Mouse (Mus musculus) CD4-positive naive resting alpha-beta T cell, adult 76 days (primary cell): ENCODE data around the gene Serpinb1a. TPM values are rescaled to one million over a fixed set of nuclear protein-coding genes. Genes with fewer than 3 reads are reported as not detected.

Experiments
- total RNA-seq: library from RNA; stranded (reverse); gene quantifications from one replicate; pipeline ENCODE4 v1.2.4, GENCODE M21; 2023

Gene Serpinb1a
- 14.0 TPM for total RNA-seq

DNA sequence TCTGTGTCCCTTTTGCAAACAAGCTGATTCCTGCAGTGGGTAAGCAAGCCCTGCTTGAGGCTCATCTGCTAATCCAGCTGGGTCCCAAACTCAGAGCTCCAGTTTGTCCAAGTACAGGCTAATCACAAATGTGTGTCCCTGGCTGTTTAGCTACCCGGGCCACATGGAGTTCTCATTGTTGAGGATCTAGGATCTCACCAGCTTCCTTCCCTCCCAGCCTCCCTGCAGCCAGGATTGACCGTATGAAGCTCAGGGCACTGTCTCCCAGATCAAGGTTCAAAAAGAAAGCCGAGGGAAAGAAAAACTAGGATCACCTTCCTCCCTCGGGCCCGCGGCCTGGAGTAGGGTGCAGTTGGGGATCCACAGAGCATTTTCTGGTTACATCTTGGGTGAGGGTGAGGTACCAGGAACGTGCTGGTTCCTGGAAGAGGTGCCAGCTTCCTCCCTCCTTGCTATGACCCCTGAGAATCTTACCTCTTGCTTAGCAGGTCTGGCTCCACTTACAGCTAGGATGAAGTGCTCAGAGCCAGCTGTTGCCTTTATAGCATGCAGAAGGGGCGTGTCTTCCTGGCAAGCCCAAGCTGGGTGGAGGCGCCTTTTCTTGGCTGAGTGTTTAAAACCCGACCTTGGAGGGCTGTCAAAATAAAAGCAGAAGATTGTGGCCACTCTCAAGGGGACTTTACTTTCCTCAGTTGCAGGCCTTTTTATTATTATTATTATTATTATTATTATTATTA lies at the start of gene Serpinb1a:
TSS of gene Serpinb1a (minus strand) at position 518 of the 737 bp plus-strand sequence.

DNA sequence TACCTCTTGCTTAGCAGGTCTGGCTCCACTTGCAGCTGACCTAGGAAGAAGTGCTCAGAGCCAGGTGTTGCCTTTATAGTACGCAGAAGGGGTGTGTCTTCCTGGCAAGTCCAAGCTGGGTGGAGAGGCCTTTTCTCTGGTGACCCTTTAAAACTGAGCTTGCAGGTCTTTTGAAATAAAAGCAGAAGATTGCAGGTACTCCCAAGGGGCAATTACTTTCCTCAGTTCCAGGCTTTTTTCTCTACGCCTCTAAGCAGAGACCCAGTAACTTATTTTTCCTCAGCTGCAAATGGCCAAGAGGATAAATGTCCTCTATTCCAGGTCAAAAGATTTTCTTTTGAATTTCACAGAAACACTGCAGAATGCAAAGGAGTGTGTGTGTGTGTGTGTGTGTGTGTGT lies 47.1 kb upstream of the Serpinb1a start, which contains the start of gene Serpinb1c:
TSS of gene Serpinb1c (minus strand) at position 101 of the 400 bp plus-strand sequence.

DNA sequence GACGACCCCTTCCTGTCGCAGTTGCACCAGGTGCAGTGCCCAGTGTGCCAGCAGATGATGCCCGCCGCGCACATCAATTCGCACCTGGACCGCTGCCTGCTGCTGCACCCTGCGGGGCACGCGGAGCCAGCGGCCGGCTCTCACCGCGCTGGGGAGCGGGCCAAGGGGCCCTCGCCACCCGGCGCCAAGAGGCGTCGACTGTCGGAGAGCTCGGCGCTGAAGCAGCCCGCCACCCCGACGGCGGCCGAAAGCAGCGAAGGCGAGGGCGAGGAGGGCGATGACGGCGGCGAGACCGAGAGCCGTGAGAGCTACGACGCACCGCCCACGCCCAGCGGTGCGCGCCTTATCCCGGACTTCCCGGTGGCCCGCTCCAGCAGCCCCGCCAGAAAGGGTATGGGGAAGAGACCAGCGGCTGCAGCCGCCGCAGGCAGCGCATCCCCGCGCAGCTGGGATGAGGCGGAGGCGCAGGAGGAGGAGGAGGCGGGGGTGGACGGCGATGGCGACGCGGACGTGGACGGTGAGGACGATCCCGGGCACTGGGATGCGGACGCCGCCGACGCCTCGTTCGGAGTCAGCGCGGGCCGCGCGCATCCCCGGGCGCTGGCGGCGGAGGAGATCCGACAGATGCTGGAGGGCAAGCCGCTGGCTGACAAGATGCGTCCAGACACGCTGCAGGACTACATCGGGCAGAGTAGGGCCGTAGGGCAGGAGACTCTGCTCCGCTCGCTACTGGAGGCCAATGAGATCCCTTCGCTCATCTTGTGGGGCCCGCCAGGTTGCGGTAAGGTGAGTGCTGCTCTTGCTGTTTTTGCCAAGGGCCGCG lies 48.5 kb downstream of the Serpinb1a start, which contains the start of gene D930007J09Rik:
TSS of gene D930007J09Rik (minus strand) at position 591 of the 823 bp plus-strand sequence.

DNA sequence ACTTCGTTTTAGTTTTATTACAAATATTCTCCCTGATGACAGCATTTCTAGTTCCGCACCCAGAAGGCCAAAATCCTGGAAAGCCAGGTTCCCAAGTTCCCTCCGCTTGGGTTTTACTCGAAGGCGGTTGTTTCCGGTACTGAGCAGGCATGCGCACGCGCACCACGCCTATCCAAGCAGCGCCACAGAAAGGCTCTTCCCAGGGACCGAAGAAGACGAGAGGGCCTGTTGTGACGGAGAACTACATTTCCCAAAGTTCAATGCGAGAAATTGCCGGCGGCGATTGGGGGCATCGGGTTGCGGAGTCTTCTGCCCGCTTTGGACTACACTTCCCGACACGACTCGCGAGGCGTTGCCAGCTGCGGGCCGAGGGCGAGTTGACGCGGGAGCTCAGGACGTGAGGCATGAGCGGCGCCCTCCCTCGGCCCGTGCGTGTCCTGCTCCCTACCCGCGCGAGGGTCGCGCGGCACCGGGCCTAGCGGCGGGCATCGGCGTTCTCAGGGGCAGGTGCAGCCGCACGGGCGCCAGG lies 49.2 kb downstream of the Serpinb1a start, which contains the start of gene Wrnip1:
TSS of gene Wrnip1 (plus strand) at position 346 of the 529 bp plus-strand sequence.

Other genes starting within 250 kb of the Serpinb1a start
- not detected for gene Mylk4, start 67.2 kb downstream of the Serpinb1a start, total RNA-seq
- gene Wrnip1, start 49.1 kb downstream of the Serpinb1a start, total RNA-seq, result 32.1 TPM
- gene D930007J09Rik, start 48.3 kb downstream of the Serpinb1a start, total RNA-seq, result not detected
- gene Serpinb1c, start 47.0 kb upstream of the Serpinb1a start, total RNA-seq, result not detected
- 6.4 TPM for gene Serpinb6b, start 114.0 kb upstream of the Serpinb1a start, total RNA-seq
- 4.7 TPM for gene Serpinb9, start 152.1 kb upstream of the Serpinb1a start, total RNA-seq
- 0.26 TPM for gene Serpinb9b, start 176.2 kb upstream of the Serpinb1a start, total RNA-seq
- not detected for gene Serpinb1b, start 227.4 kb upstream of the Serpinb1a start, total RNA-seq